Mouse (Mus musculus): ENCODE measurements around the gene Pdcd6ip. TPM values are rescaled to one million over a fixed set of nuclear protein-coding genes. Genes with fewer than 3 reads are reported as not detected.

Pdcd6ip gene
- polyA plus RNA-seq, 1 experiment from 2014 or later = 80.0 TPM

- ATAC-seq (ENCODE audit: insufficient read depth) (no peak), DNase-seq (no peak)
- 44% methylated on average over 7 of the region's 7 CpGs for WGBS
- H3K4me2 ChIP-seq = no peak overlapping the region
- H3K9ac ChIP-seq = no peak overlapping the region
- H3K4me3 ChIP-seq (ENCODE audit: low read depth, low read length) = no peak overlapping the region
- H3K27me3 ChIP-seq (ENCODE audit: insufficient read depth, low read length) = no peaks in the 10 kb centered on the region
- no peaks in the 10 kb centered on the region for H3K9me3 ChIP-seq (ENCODE audit: low read depth, low read length)
- H3K4me1 ChIP-seq (ENCODE audit: insufficient read depth) = no peaks in the 10 kb centered on the region
- H3K36me3 ChIP-seq (ENCODE audit: insufficient read depth) = no peaks in the 10 kb centered on the region
- TF ChIP-seq CTCF (IDR thresholded peaks at IDR 0.05; ENCODE audit: low read depth) = no peak
- H3K27ac ChIP-seq (ENCODE audit: low read depth) = no peak overlapping the region
Observed at GRCm38 (mm10) chr9:113634986-113635385, 73.1 kb downstream of the Pdcd6ip start.

- ATAC-seq (ENCODE audit: insufficient read depth) (no peak), DNase-seq (no peak)
- Histone ChIP-seq H3K9me3 (ENCODE audit: low read depth, low read length) (no peaks in the 10 kb centered on the region), H3K4me3 (ENCODE audit: low read depth, low read length) (no peak overlapping the region), H3K4me1 (ENCODE audit: insufficient read depth) (no peaks in the 10 kb centered on the region), H3K9ac (no peak overlapping the region), H3K27ac (ENCODE audit: low read depth) (no peak overlapping the region), H3K27me3 (ENCODE audit: insufficient read depth, low read length) (no peaks in the 10 kb centered on the region), H3K4me2 (no peak overlapping the region), H3K36me3 (ENCODE audit: insufficient read depth) (no peaks in the 10 kb centered on the region)
- 55% methylated on average over 8 of the region's 8 CpGs for WGBS
- no peak for TF ChIP-seq CTCF (IDR thresholded peaks at IDR 0.05; ENCODE audit: low read depth)
Observed at GRCm38 (mm10) chr9:113633168-113633744, 74.8 kb downstream of the Pdcd6ip start.

GRCm38 (mm10) chr9:113632350-113633043 lies 75.6 kb downstream of the Pdcd6ip start:
- WGBS = 65% methylated on average over 9 of the region's 9 CpGs
- no peak overlapping the region for H3K4me3 ChIP-seq (ENCODE audit: low read depth, low read length)
- ATAC-seq (ENCODE audit: insufficient read depth) (no peak), DNase-seq (no peak)
- no peaks in the 10 kb centered on the region for H3K36me3 ChIP-seq (ENCODE audit: insufficient read depth)
- H3K4me2 ChIP-seq = no peak overlapping the region
- no peaks in the 10 kb centered on the region for H3K27me3 ChIP-seq (ENCODE audit: insufficient read depth, low read length)
- no peaks in the 10 kb centered on the region for H3K4me1 ChIP-seq (ENCODE audit: insufficient read depth)
- no peak overlapping the region for H3K27ac ChIP-seq (ENCODE audit: low read depth)
- no peak overlapping the region for H3K9ac ChIP-seq
- no peak for TF ChIP-seq CTCF (IDR thresholded peaks at IDR 0.05; ENCODE audit: low read depth)
- H3K9me3 ChIP-seq (ENCODE audit: low read depth, low read length) = no peaks in the 10 kb centered on the region

GRCm38 (mm10) chr9:113629632-113630031 lies 78.4 kb downstream of the Pdcd6ip start:
- DNase-seq = peak; percentile 70
- WGBS = 5% methylated on average over 9 of the region's 9 CpGs
- TF ChIP-seq CTCF (IDR thresholded peaks at IDR 0.05; ENCODE audit: low read depth) = peak; percentile 72
- Histone ChIP-seq H3K27me3 (ENCODE audit: insufficient read depth, low read length) (no peaks in the 10 kb centered on the region), H3K27ac (ENCODE audit: low read depth) (no peak overlapping the region), H3K9ac (no peak overlapping the region), H3K4me1 (ENCODE audit: insufficient read depth) (no peaks in the 10 kb centered on the region), H3K9me3 (ENCODE audit: low read depth, low read length) (no peaks in the 10 kb centered on the region), H3K36me3 (ENCODE audit: insufficient read depth) (no peaks in the 10 kb centered on the region), H3K4me2 (no peak overlapping the region), H3K4me3 (ENCODE audit: low read depth, low read length) (no peak overlapping the region)
- ATAC-seq (ENCODE audit: insufficient read depth) = peak; percentile 49; the same call in 1 of the 2 replicates

- Histone ChIP-seq H3K4me1 (ENCODE audit: insufficient read depth) (no peaks in the 10 kb centered on the region), H3K9me3 (ENCODE audit: low read depth, low read length) (no peaks in the 10 kb centered on the region), H3K4me2 (no peak overlapping the region), H3K9ac (no peak overlapping the region), H3K27ac (ENCODE audit: low read depth) (no peak overlapping the region), H3K4me3 (ENCODE audit: low read depth, low read length) (no peak overlapping the region), H3K27me3 (ENCODE audit: insufficient read depth, low read length) (no peaks in the 10 kb centered on the region), H3K36me3 (ENCODE audit: insufficient read depth) (no peaks in the 10 kb centered on the region)
- DNase-seq (no peak), ATAC-seq (ENCODE audit: insufficient read depth) (no peak)
- WGBS = 76% methylated on average over 11 of the region's 11 CpGs
- TF ChIP-seq CTCF (IDR thresholded peaks at IDR 0.05; ENCODE audit: low read depth) = no peak
Observed at GRCm38 (mm10) chr9:113629191-113629590, 78.9 kb downstream of the Pdcd6ip start.

GRCm38 (mm10) chr9:113628780-113629179 lies 79.3 kb downstream of the Pdcd6ip start:
- Histone ChIP-seq H3K9ac (no peak overlapping the region), H3K27me3 (ENCODE audit: insufficient read depth, low read length) (no peaks in the 10 kb centered on the region), H3K27ac (ENCODE audit: low read depth) (no peak overlapping the region), H3K4me1 (ENCODE audit: insufficient read depth) (no peaks in the 10 kb centered on the region), H3K4me2 (no peak overlapping the region), H3K4me3 (ENCODE audit: low read depth, low read length) (no peak overlapping the region), H3K36me3 (ENCODE audit: insufficient read depth) (no peaks in the 10 kb centered on the region), H3K9me3 (ENCODE audit: low read depth, low read length) (no peaks in the 10 kb centered on the region)
- WGBS = 75% methylated on average over 1 of the region's 1 CpGs
- DNase-seq = no peak
- ATAC-seq (ENCODE audit: insufficient read depth) = no peak
- TF ChIP-seq CTCF (IDR thresholded peaks at IDR 0.05; ENCODE audit: low read depth) = peak; percentile 12; the same call in 1 of the 2 replicates

- Histone ChIP-seq H3K4me1 (ENCODE audit: insufficient read depth) (no peaks in the 10 kb centered on the region), H3K27me3 (ENCODE audit: insufficient read depth, low read length) (no peaks in the 10 kb centered on the region), H3K9me3 (ENCODE audit: low read depth, low read length) (no peaks in the 10 kb centered on the region), H3K27ac (ENCODE audit: low read depth) (no peak overlapping the region), H3K4me2 (no peak overlapping the region), H3K9ac (no peak overlapping the region), H3K36me3 (ENCODE audit: insufficient read depth) (no peaks in the 10 kb centered on the region), H3K4me3 (ENCODE audit: low read depth, low read length) (no peak overlapping the region)
- TF ChIP-seq CTCF (IDR thresholded peaks at IDR 0.05; ENCODE audit: low read depth) = no peak
- DNase-seq = no peak
- no peak for ATAC-seq (ENCODE audit: insufficient read depth)
- 92% methylated on average over 10 of the region's 10 CpGs for WGBS
Observed at GRCm38 (mm10) chr9:113626730-113627129, 81.3 kb downstream of the Pdcd6ip start.
